Mouse (Mus musculus) bone marrow, adult 2 months (tissue): ENCODE measurements at regions not wholly inside any gene's neighbourhood (a gene's known extent, or its start where the extent isn't known, plus 50 kb on each side); places are given as distances from the start of the nearest gene placed in this dataset.

ENCODE experiments used
- CTCF ChIP-seq: fragments of 200-500 bp; IDR thresholded peaks from 2 replicates; pipeline ENCODE4 v1.5.1; 2011; ENCODE audit warnings: low read length, control low read depth; ENCODE audit not compliant: control insufficient read depth, insufficient read depth
- POLR2A ChIP-seq: fragments of 200-500 bp; IDR thresholded peaks from 2 replicates; pipeline ENCODE4 v1.6.1; 2011; ENCODE audit warnings: low read depth, mild to moderate bottlenecking, control low read depth, low read length, borderline replicate concordance; ENCODE audit not compliant: control insufficient read depth

DNA sequence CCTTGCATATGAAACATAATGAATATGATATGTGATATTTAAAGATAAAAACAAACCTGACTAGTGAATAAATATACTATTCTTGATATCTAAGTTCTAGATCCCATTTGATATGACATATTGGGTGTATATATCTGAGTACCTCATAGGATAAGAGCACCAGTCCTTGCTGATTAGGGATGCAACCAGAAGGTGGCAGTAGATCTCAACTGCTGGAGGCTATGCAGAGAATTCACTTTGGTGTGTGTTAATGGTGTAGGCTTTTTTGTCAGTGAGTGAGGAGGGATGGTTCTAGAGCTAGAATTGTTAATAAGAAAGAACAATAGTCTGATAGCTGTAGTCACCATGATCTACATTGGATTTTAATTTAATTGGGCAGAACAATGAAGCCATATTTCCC, 639.6 kb downstream of the Dad1 start:
- no peak for TF ChIP-seq CTCF
- TF ChIP-seq POLR2A, result no peak
